ENCODE assay signal across 10 mouse cellular contexts in genomic region chr16:37790008-37790780, GRCm38 (mm10). TPM values are rescaled to one million over a fixed set of nuclear protein-coding genes. Genes with fewer than 3 reads are reported as not detected.
DNase-seq lines count a peak whose midpoint lies in the region; ATAC-seq and TF ChIP-seq lines count a peak whose summit lies in the region.
"Had no signal": no experiment of that assay in that cellular context is flagged by ENCODE, and none has a peak within 500 bp of the region (broad histone marks: within the 10 kb centered on the region; RNA-seq: fewer than 3 reads in every experiment).

No protein-coding gene starts in this region.

- ATAC-seq in common myeloid progenitor, adult 5-6 weeks (replicated peaks; ENCODE audit: low read depth, poor library complexity, severe bottlenecking): peak; percentile 56
- ATAC-seq in heart, postnatal 0 days (ENCODE audit: insufficient read depth, low read depth): no peak
- no peak for ATAC-seq in midbrain, embryonic 11.5 days (ENCODE audit: low FRiP score)
- ATAC-seq: forebrain, embryonic 16.5 days had no signal

- H3K36me3 ChIP-seq in heart, postnatal 0 days (replicated peaks; ENCODE audit: control insufficient read depth, insufficient read depth, low read length): peaks cover 16% of the 10 kb centered on the region; the same call in 1 of the 2 replicates
- H3K36me3 ChIP-seq in midbrain, embryonic 11.5 days (ENCODE audit: control insufficient read depth, insufficient read depth, low read length): no peaks in the 10 kb centered on the region

- no peak for TF ChIP-seq CTCF in heart, postnatal 0 days (IDR thresholded peaks at IDR 0.05; ENCODE audit: low read depth)

- 30% methylated on average over 12 of the region's 12 CpGs for WGBS in heart, postnatal 0 days
- WGBS in midbrain, embryonic 11.5 days: 77% methylated on average over 12 of the region's 12 CpGs

- H3K27ac ChIP-seq in heart, postnatal 0 days (ENCODE audit: low read depth): peak overlapping the region; percentile 79
- no peak overlapping the region for H3K27ac ChIP-seq in midbrain, embryonic 11.5 days (ENCODE audit: low read depth, low read length)

- H3K4me3 ChIP-seq in heart, postnatal 0 days (ENCODE audit: low read depth, low read length): no peak overlapping the region
- H3K4me3 ChIP-seq in midbrain, embryonic 11.5 days (ENCODE audit: low read depth, low read length): no peak overlapping the region

- no peak overlapping the region for H3K9ac ChIP-seq in heart, postnatal 0 days (replicated peaks; ENCODE audit: low read depth, low read length)
- H3K9ac ChIP-seq in midbrain, embryonic 11.5 days (ENCODE audit: low read length): no peak overlapping the region

- H3K27me3 ChIP-seq in heart, postnatal 0 days (ENCODE audit: control insufficient read depth, insufficient read depth, low read length): no peaks in the 10 kb centered on the region
- H3K27me3 ChIP-seq in midbrain, embryonic 11.5 days (ENCODE audit: control insufficient read depth, insufficient read depth, low read length): no peaks in the 10 kb centered on the region

- peaks cover 75% of the 10 kb centered on the region for H3K4me1 ChIP-seq in heart, postnatal 0 days (ENCODE audit: control insufficient read depth, insufficient read depth)
- peaks cover 21% of the 10 kb centered on the region for H3K4me1 ChIP-seq in midbrain, embryonic 11.5 days (ENCODE audit: control insufficient read depth, insufficient read depth, low read length)

- no peak for TF ChIP-seq EP300 in heart, postnatal 0 days (IDR thresholded peaks at IDR 0.05; ENCODE audit: low read depth)

- no peaks in the 10 kb centered on the region for H3K9me3 ChIP-seq in heart, postnatal 0 days (replicated peaks; ENCODE audit: control insufficient read depth, low read length)
- H3K9me3 ChIP-seq in midbrain, embryonic 11.5 days (ENCODE audit: control insufficient read depth, low read length): no peaks in the 10 kb centered on the region

- H3K4me2 ChIP-seq in heart, postnatal 0 days (ENCODE audit: low read depth, low read length): peak overlapping the region; percentile 3; the same call in 1 of the 2 replicates
- H3K4me2 ChIP-seq in midbrain, embryonic 11.5 days: no peak overlapping the region

- peak; percentile 48 for DNase-seq in kidney, postnatal 14 days
- no peak for DNase-seq in kidney, adult 8-10 months
- DNase-seq in ES-CJ7 (ENCODE audit: low read depth, low spot score): peak; percentile 58
- DNase-seq in heart, postnatal 0 days (ENCODE audit: low spot score): no peak
- no peak for DNase-seq in left cerebral cortex, adult 9 months (ENCODE audit: low spot score in 2 of 2)
- DNase-seq in midbrain, embryonic 11.5 days (ENCODE audit: low spot score, missing footprints): no peak
- DNase-seq in adrenal gland, adult 2 months: no peak

RNA-seq across cellular contexts. Expression of gene Fstl1, which starts 13.5 kb away (rescaled TPM):
- total RNA-seq in common myeloid progenitor, adult 5-6 weeks (2017): 0.53 and 1.0 TPM in 2 replicates
- 289 and 316 TPM in 2 replicates for total RNA-seq in heart, postnatal 0 days (2014; rRNA removed; ENCODE audit: low replicate concordance)
- 271 and 272 TPM in 2 replicates for polyA plus RNA-seq in heart, postnatal 0 days (2015; fragmentation: Nextera tagmentation; extraction: Ambion mirVana)
- 199 and 211 TPM in 2 replicates for polyA plus RNA-seq in midbrain, embryonic 11.5 days (2014; fragmentation: Nextera tagmentation; extraction: Ambion mirVana)
- 10 to 100 TPM; 39.3 to 56.7 TPM for total RNA-seq in adrenal gland, adult 2 months (2021)
- 8.0 and 8.6 TPM in 2 replicates for polyA plus RNA-seq in adrenal gland, adult 2 months (2012; rRNA removed)
- total RNA-seq: monocyte, adult 5-6 weeks had no signal

Comparison
In these comparisons a context has a peak if more than half of its experiments do, and no peak if none do; other contexts are left out.
1. DNase-seq: peak in kidney, postnatal 14 days (single experiment) and ES-CJ7 (single experiment); none in kidney, adult 8-10 months (0 of 2), heart, postnatal 0 days (single experiment), left cerebral cortex, adult 9 months (0 of 2), midbrain, embryonic 11.5 days (single experiment) and adrenal gland, adult 2 months (single experiment).
2. RNA of gene Fstl1, which starts 13.5 kb away (total RNA-seq): 289 to 316 TPM in heart, postnatal 0 days and 39.3 to 56.7 TPM in adrenal gland, adult 2 months; 0.53 to 1.0 TPM in common myeloid progenitor, adult 5-6 weeks; every median in the first group is over 10 times any median in the second.